Mouse (Mus musculus) CH12.LX (cell line): Measurements from ENCODE around the gene Ak3. TPM values are rescaled to one million over a fixed set of nuclear protein-coding genes. Genes with fewer than 3 reads are reported as not detected.

Source experiments
- DNase-seq: peaks from one replicate; pipeline ENCODE4 v3.0.0-alpha.2; 2013; ENCODE audit errors: extremely low read depth
- H3K27ac ChIP-seq: 2 replicates; pipeline ENCODE4 v1.5.1; 2012; ENCODE audit warnings: low read depth, mild to moderate bottlenecking, control low read depth, moderate library complexity; ENCODE audit not compliant: insufficient read depth
- H3K27me3 ChIP-seq: replicated peaks from 2 replicates; pipeline ENCODE3; 2012; ENCODE audit warnings: inconsistent platforms
- H3K36me3 ChIP-seq, 2 experiments: replicated peaks in 1 of 2; 2 replicates each; pipeline versions ENCODE3 to v1.6.1; 2012; ENCODE audit warnings: inconsistent platforms in 1 of 2, low read length in 1 of 2, mild to moderate bottlenecking in 1 of 2, mixed read lengths in 1 of 2, moderate library complexity in 1 of 2; ENCODE audit not compliant: control insufficient read depth in 1 of 2, insufficient read depth in 1 of 2
- H3K4me1 ChIP-seq, 2 experiments: 2 replicates each; pipeline ENCODE4 v1.6.1; 2012; ENCODE audit warnings: inconsistent platforms in 1 of 2, moderate library complexity in 1 of 2; ENCODE audit not compliant: insufficient read depth in 2 of 2, control insufficient read depth in 1 of 2
- H3K4me2 ChIP-seq: 2 replicates; pipeline ENCODE4 v1.6.1; 2012; ENCODE audit warnings: low read depth, mild to moderate bottlenecking, control low read depth; ENCODE audit not compliant: poor library complexity, insufficient read depth, severe bottlenecking
- H3K4me3 ChIP-seq, 3 experiments: fragments of 150-350 bp in 1 of 3; sonication (generic) in 1 of 3; replicated peaks in 1 of 3; 2 replicates each; pipeline versions ENCODE3 to v1.5.1; 2011 to 2012; ENCODE audit warnings: low read depth in 2 of 3, low read length in 2 of 3, mild to moderate bottlenecking in 2 of 3, moderate library complexity in 2 of 3, control low read depth in 1 of 3, improper control_type of control experiment in 1 of 3, inconsistent platforms in 1 of 3, mixed read lengths in 1 of 3; ENCODE audit not compliant: poor library complexity in 1 of 3
- H3K79me2 ChIP-seq: replicated peaks from 2 replicates; pipeline ENCODE4 v1.6.1; 2012; ENCODE audit warnings: mild to moderate bottlenecking, moderate library complexity; ENCODE audit not compliant: control insufficient read depth, poor library complexity, insufficient read depth, severe bottlenecking; ENCODE audit errors: extremely low read depth
- H3K9ac ChIP-seq: 2 replicates; pipeline ENCODE4 v1.6.1; 2012; ENCODE audit warnings: low read depth, mild to moderate bottlenecking, control low read depth, moderate library complexity; ENCODE audit not compliant: insufficient read depth
- H3K9me3 ChIP-seq: replicated peaks from 2 replicates; pipeline ENCODE3; 2012; ENCODE audit warnings: low read length, inconsistent platforms, mixed read lengths
- BHLHE40 ChIP-seq: IDR thresholded peaks from 2 replicates; pipeline ENCODE4 v1.6.1; 2011; ENCODE audit warnings: mild to moderate bottlenecking, low read depth, low read length, improper control_type of control experiment
- CHD2 ChIP-seq: IDR thresholded peaks from 2 replicates; pipeline ENCODE4 v1.6.1; 2011; ENCODE audit warnings: low read length, improper control_type of control experiment
- E2F4 ChIP-seq: IDR thresholded peaks from 2 replicates; pipeline ENCODE4 v1.6.1; 2011; ENCODE audit warnings: low read depth, low read length, improper control_type of control experiment; ENCODE audit not compliant: insufficient replicate concordance
- ELF1 ChIP-seq: IDR thresholded peaks from 2 replicates; pipeline ENCODE4 v1.6.1; 2014; ENCODE audit warnings: low read depth, mild to moderate bottlenecking, inconsistent platforms, low read length, improper control_type of control experiment
- ETS1 ChIP-seq: conservative IDR thresholded peaks from 2 replicates; pipeline ENCODE4 v1.6.1; 2012; ENCODE audit warnings: low read depth, mild to moderate bottlenecking, inconsistent platforms, low read length, improper control_type of control experiment, moderate library complexity
- HCFC1 ChIP-seq: IDR thresholded peaks from 2 replicates; pipeline ENCODE4 v1.6.1; 2012; ENCODE audit warnings: low read depth, mild to moderate bottlenecking, inconsistent platforms, low read length, improper control_type of control experiment
- IRF4 ChIP-seq: IDR thresholded peaks from 2 replicates; pipeline ENCODE4 v1.6.1; 2014; ENCODE audit warnings: low read depth, mild to moderate bottlenecking, inconsistent platforms, low read length, improper control_type of control experiment
- JUN ChIP-seq: IDR thresholded peaks from 2 replicates; pipeline ENCODE4 v1.6.1; 2011; ENCODE audit warnings: low read depth, mild to moderate bottlenecking, low read length, improper control_type of control experiment, moderate library complexity; ENCODE audit not compliant: insufficient read depth
- KAT2A ChIP-seq: IDR thresholded peaks from 2 replicates; pipeline ENCODE4 v1.6.1; 2012; ENCODE audit warnings: low read length, improper control_type of control experiment, inconsistent platforms; ENCODE audit not compliant: insufficient replicate concordance
- MAFK ChIP-seq: IDR thresholded peaks from 2 replicates; pipeline ENCODE4 v1.6.1; 2011; ENCODE audit warnings: low read length, improper control_type of control experiment; ENCODE audit not compliant: insufficient replicate concordance
- MXI1 ChIP-seq: IDR thresholded peaks from 2 replicates; pipeline ENCODE4 v1.6.1; 2011; ENCODE audit warnings: mild to moderate bottlenecking, low read depth, low read length, improper control_type of control experiment
- MYC ChIP-seq: IDR thresholded peaks from 2 replicates; pipeline ENCODE4 v1.6.1; 2011; ENCODE audit warnings: low read depth, mild to moderate bottlenecking, improper control_type of control experiment, low read length
- NRF1 ChIP-seq: IDR thresholded peaks from 2 replicates; pipeline ENCODE4 v1.6.1; 2014; ENCODE audit warnings: low read depth, mild to moderate bottlenecking, inconsistent platforms, low read length, improper control_type of control experiment, moderate library complexity
- PAX5 ChIP-seq: IDR thresholded peaks from 2 replicates; pipeline ENCODE4 v1.6.1; 2012; ENCODE audit warnings: low read length, inconsistent platforms, mixed read lengths
- POLR2A ChIP-seq: IDR thresholded peaks from 2 replicates; pipeline ENCODE4 v1.6.1; 2011; ENCODE audit warnings: low read depth, mild to moderate bottlenecking, improper control_type of control experiment, low read length
- SMC3 ChIP-seq: IDR thresholded peaks from 2 replicates; pipeline ENCODE4 v1.6.1; 2011; ENCODE audit warnings: low read depth, low read length, improper control_type of control experiment
- UBTF ChIP-seq: IDR thresholded peaks from 2 replicates; pipeline ENCODE4 v1.6.1; 2012; ENCODE audit warnings: low read depth, mild to moderate bottlenecking, inconsistent platforms, low read length, improper control_type of control experiment, moderate library complexity
- ZKSCAN1 ChIP-seq: IDR thresholded peaks from 2 replicates; pipeline ENCODE4 v1.6.1; 2012; ENCODE audit warnings: low read depth, inconsistent platforms, low read length, improper control_type of control experiment, borderline replicate concordance
- dilution Hi-C: fragments of 300-500 bp; cut with MboI; formaldehyde crosslinking; loops from 2 replicates; pipeline ENCODE4 v1.14.3; 2020; ENCODE audit warnings: low sequenced_read_pairs; ENCODE audit not compliant: extremely low pct_unique_long_range_greater_than_20kb, extremely low pct_ligation_motif_present
- in situ Hi-C: fragments of 300-500 bp; cut with MboI; formaldehyde crosslinking; loops from 3 replicates; pipeline ENCODE4 v1.14.3; 2019; ENCODE audit warnings: low sequenced_read_pairs, low pct_ligation_motif_present, low pct_unique_long_range_greater_than_20kb, mixed read lengths
- polyA plus RNA-seq: library from polyadenylated mRNA; unstranded; fragments of >175 nt; gene quantifications from 2 replicates; pipeline ENCODE4 v1.2.1, GENCODE M21; 2012; ENCODE audit warnings: low read depth; ENCODE audit not compliant: insufficient read length
- total RNA-seq, 2 experiments: library from RNA; depleted of rRNA; stranded (reverse); fragments of 300-350 nt in 1 of 2; fragments of >200 nt in 1 of 2; gene quantifications; 2 replicates each; pipeline ENCODE4 v1.2.3; 2012 to 2014

The Ak3 gene
- total and polyA plus RNA-seq, 3 experiments, result 21.3 to 38.8 (median 33.9) TPM

DNA sequence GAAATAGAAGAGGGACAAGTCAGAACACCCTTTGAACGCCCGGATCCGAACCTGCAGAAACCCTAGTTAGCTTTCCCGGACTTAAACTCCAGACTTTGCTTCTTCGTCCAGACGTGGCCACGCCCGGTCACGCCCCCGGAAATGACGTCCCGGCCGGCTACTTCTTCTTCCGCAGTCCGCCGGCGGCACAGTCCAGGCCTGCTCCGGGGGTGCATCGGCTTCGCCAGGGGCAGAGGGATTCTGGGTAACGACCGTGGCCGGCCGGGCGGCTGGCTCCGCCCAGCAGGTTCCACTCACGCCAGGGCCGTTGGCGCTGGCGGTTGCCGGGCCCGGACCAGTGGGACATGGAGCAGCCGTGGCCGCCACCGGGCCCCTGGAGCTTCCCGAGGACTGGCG, 57.6 kb downstream of the Ak3 start, which contains the start of gene Cdc37l1 (continued):
- TF ChIP-seq BHLHE40 (peak; percentile 51), E2F4 (0 out of 2 replicates have a peak, but pooled peaks have one; percentile 33), IRF4 (peak; percentile 42), MYC (0 out of 2 replicates have a peak, but pooled peaks have one; percentile 27)
- TF ChIP-seq, all 38 proteins: peak for 21

DNA sequence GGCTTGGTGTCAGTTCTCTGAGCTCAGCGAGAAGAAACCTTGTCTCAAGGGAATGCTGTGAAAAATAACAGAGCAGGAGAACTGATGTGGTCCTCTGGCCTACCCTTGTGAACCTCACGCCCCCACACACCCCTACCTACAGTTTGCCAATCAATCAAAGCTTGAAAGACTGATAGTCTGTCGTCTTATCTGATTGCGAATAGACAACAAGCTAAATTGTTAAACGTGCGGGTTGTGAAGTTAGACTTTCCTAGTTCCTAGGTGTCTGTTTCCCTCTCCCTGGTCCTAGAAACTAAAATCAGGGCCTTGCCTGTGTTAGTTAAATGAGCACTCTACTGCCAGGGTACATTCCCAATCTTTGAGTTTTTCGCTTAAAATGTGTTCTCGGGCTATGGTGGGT, 58.2 kb downstream of the Ak3 start:
- dilution Hi-C loops (no loop called here), in situ Hi-C loops (loop anchor here (10.0 kb wide), 2 partner anchors 365 to 525 kb away; no protein-coding TSS in a partner anchor)
- Histone ChIP-seq H3K9me3 (no peaks in the 10 kb centered on the region), H3K27ac (no peak overlapping the region), H3K4me3 (peak overlapping the region; percentile 77 to 97 (median 92)), H3K9ac (peak overlapping the region; percentile 71), H3K79me2 (peaks cover 19% of the 10 kb centered on the region), H3K27me3 (peaks cover 5% of the 10 kb centered on the region), H3K36me3 (peaks cover under 1 to 17% of the 10 kb centered on the region in 2 experiments), H3K4me2 (peak overlapping the region; percentile 82), H3K4me1 (peaks cover 5 to 13% of the 10 kb centered on the region in 2 experiments; a peak in 3 of 4 replicates)
- TF ChIP-seq MAFK (no peak), CHD2 (no peak), ZKSCAN1 (no peak), ELF1 (no peak), IRF4 (no peak), HCFC1 (no peak), BHLHE40 (no peak), MXI1 (no peak), JUN (no peak), POLR2A (no peak), KAT2A (no peak), SMC3 (no peak), PAX5 (no peak), UBTF (no peak), ETS1 (no peak)
- DNase-seq, result peak; percentile 16

- H3K4me3 ChIP-seq, result no peak overlapping the region
- in situ Hi-C loops, result loop anchor here (10.0 kb wide), 2 partner anchors 372 to 532 kb away; no protein-coding TSS in a partner anchor
- dilution Hi-C loops, result no loop called here
These were observed 65.1 kb downstream of the Ak3 start for GRCm38 (mm10) chr19:28982617-28983016.

More at GRCm38 (mm10) chr19:28982617-28983016, 65.1 kb downstream of the Ak3 start:
- no peak for DNase-seq
- no peak overlapping the region for H3K4me2 ChIP-seq
- no peaks in the 10 kb centered on the region for H3K79me2 ChIP-seq
- no peaks in the 10 kb centered on the region for H3K4me1 ChIP-seq
- TF ChIP-seq MXI1 (no peak), NRF1 (no peak), MYC (no peak)
- TF ChIP-seq, all 38 proteins: peak for 0
- H3K27ac ChIP-seq, result no peak overlapping the region
- no peak overlapping the region for H3K9ac ChIP-seq
- no peaks in the 10 kb centered on the region for H3K36me3 ChIP-seq
- no peaks in the 10 kb centered on the region for H3K9me3 ChIP-seq
- peaks cover 5% of the 10 kb centered on the region for H3K27me3 ChIP-seq
